In genomic region chr8:84670295-84671006, GRCm38 (mm10) we compare ENCODE assay signal across 11 mouse cellular contexts. TPM values are rescaled to one million over a fixed set of nuclear protein-coding genes. Genes with fewer than 3 reads are reported as not detected.
A peak's percentile ranks its signal among the peaks of the same experiment; 100 is the strongest.
DNase-seq lines count a peak whose midpoint lies in the region; ATAC-seq and TF ChIP-seq lines count a peak whose summit lies in the region.
"Not testable (repeated sequence)": the region's sequence is repeated elsewhere in the genome, so short reads cannot be mapped to it uniquely, and the experiment has no call there.
"Had no signal": no experiment of that assay in that cellular context is flagged by ENCODE, and none has a peak within 500 bp of the region (broad histone marks: within the 10 kb centered on the region; RNA-seq: fewer than 3 reads in every experiment).

No protein-coding gene starts in this region.

- not testable (repeated sequence) for H3K4me2 ChIP-seq in hindbrain, embryonic 13.5 days; intestine, postnatal 0 days (replicated peaks; ENCODE audit: low read depth); kidney, embryonic 16.5 days (replicated peaks; ENCODE audit: low read depth, low read length); liver, embryonic 15.5 days

- WGBS in hindbrain, embryonic 13.5 days: 92% methylated on average over 5 of the region's 5 CpGs
- whole genome bisulfite sequencing in intestine, postnatal 0 days: 41% methylated on average over 5 of the region's 5 CpGs
- 59% methylated on average over 5 of the region's 5 CpGs for WGBS in kidney, embryonic 16.5 days
- 91% methylated on average over 5 of the region's 5 CpGs for WGBS in limb, embryonic 10.5 days
- 62% methylated on average over 5 of the region's 5 CpGs for WGBS in liver, embryonic 15.5 days (ENCODE audit: insufficient replicate concordance)

- H3K9ac ChIP-seq in hindbrain, embryonic 13.5 days; intestine, postnatal 0 days (ENCODE audit: low read depth, low read length); kidney, embryonic 16.5 days (replicated peaks; ENCODE audit: low read length); liver, embryonic 15.5 days: not testable (repeated sequence)

- not testable (repeated sequence) for H3K27me3 ChIP-seq in hindbrain, embryonic 13.5 days; intestine, postnatal 0 days (replicated peaks; ENCODE audit: control insufficient read depth, insufficient read depth, low read length); kidney, embryonic 16.5 days (ENCODE audit: insufficient read depth, low read length); limb, embryonic 10.5 days (ENCODE audit: low read depth, poor library complexity, severe bottlenecking); liver, embryonic 15.5 days

- DNase-seq in limb, embryonic 10.5 days (ENCODE audit: low spot score): peak; percentile 29
- peak; percentile 31 for DNase-seq in yolk sac, embryonic 10.5 days (ENCODE audit: low spot score)

- H3K4me1 ChIP-seq in hindbrain, embryonic 13.5 days (replicated peaks): peaks cover 16% of the 10 kb centered on the region
- H3K4me1 ChIP-seq in intestine, postnatal 0 days (replicated peaks; ENCODE audit: control insufficient read depth, insufficient read depth, low read length): not testable (repeated sequence)
- H3K4me1 ChIP-seq in kidney, embryonic 16.5 days (ENCODE audit: insufficient read depth, low read length): peaks cover 20% of the 10 kb centered on the region; the same call in 1 of the 2 replicates
- H3K4me1 ChIP-seq in limb, embryonic 10.5 days: peaks cover 12% of the 10 kb centered on the region
- peaks cover 40% of the 10 kb centered on the region for H3K4me1 ChIP-seq in liver, embryonic 15.5 days (replicated peaks)

- not testable (repeated sequence) for H3K9me3 ChIP-seq in hindbrain, embryonic 13.5 days; intestine, postnatal 0 days (ENCODE audit: control insufficient read depth); kidney, embryonic 16.5 days (ENCODE audit: low read length); limb, embryonic 10.5 days (replicated peaks); liver, embryonic 15.5 days (replicated peaks)

- peaks cover 63% of the 10 kb centered on the region for H3K36me3 ChIP-seq in hindbrain, embryonic 13.5 days
- H3K36me3 ChIP-seq in intestine, postnatal 0 days (ENCODE audit: control insufficient read depth, insufficient read depth): peaks cover 30% of the 10 kb centered on the region
- H3K36me3 ChIP-seq in kidney, embryonic 16.5 days (ENCODE audit: insufficient read depth, low read length): peaks cover 31% of the 10 kb centered on the region
- H3K36me3 ChIP-seq in limb, embryonic 10.5 days: peaks cover 90% of the 10 kb centered on the region
- peaks cover 41% of the 10 kb centered on the region for H3K36me3 ChIP-seq in liver, embryonic 15.5 days (replicated peaks)

- H3K4me3 ChIP-seq in hindbrain, embryonic 13.5 days; intestine, postnatal 0 days (ENCODE audit: low read depth, low read length); kidney, embryonic 16.5 days (ENCODE audit: low read length); limb, embryonic 10.5 days; liver, embryonic 15.5 days (replicated peaks): not testable (repeated sequence)

- ATAC-seq in hindbrain, embryonic 13.5 days (ENCODE audit: low FRiP score): 0 out of 2 replicates have a peak, but pooled peaks have one; percentile 8
- peak; percentile 87 for ATAC-seq in intestine, postnatal 0 days
- ATAC-seq in kidney, embryonic 16.5 days (ENCODE audit: low FRiP score, low TSS enrichment): peak; percentile 58
- ATAC-seq in liver, embryonic 15.5 days (ENCODE audit: insufficient read depth): peak; percentile 51
- 0 out of 2 replicates have a peak, but pooled peaks have one; percentile 24 for ATAC-seq in megakaryocyte, adult 5-6 weeks (ENCODE audit: poor library complexity, severe bottlenecking)

- TF ChIP-seq CTCF in intestine, postnatal 0 days (IDR thresholded peaks at IDR 0.05; ENCODE audit: low read depth): not testable (repeated sequence)

- H3K27ac ChIP-seq in hindbrain, embryonic 13.5 days; limb, embryonic 10.5 days: not testable (repeated sequence)
- peak overlapping the region; percentile 74 for H3K27ac ChIP-seq in intestine, postnatal 0 days (ENCODE audit: low read depth, low read length)
- H3K27ac ChIP-seq in kidney, embryonic 16.5 days (ENCODE audit: low read length): peak overlapping the region; percentile 66
- H3K27ac ChIP-seq in liver, embryonic 15.5 days (replicated peaks): peak overlapping the region; percentile 0; the same call in 1 of the 2 replicates

RNA-seq across cellular contexts. Expression of gene Ier2, which starts 7.8 kb away (rescaled TPM):
- polyA plus RNA-seq in hindbrain, embryonic 13.5 days (2015; fragmentation: Nextera tagmentation; extraction: Ambion mirVana): 26.1 and 32.2 TPM in 2 replicates
- polyA plus RNA-seq in intestine, postnatal 0 days (2015; fragmentation: Nextera tagmentation; extraction: Ambion mirVana): 77.3 and 79.4 TPM in 2 replicates
- polyA plus RNA-seq in kidney, embryonic 16.5 days (2015; fragmentation: Nextera tagmentation; extraction: Ambion mirVana): 73.5 and 78.0 TPM in 2 replicates
- polyA plus RNA-seq in limb, embryonic 10.5 days (2016; fragmentation: Nextera tagmentation; extraction: Ambion mirVana): 199 and 229 TPM in 2 replicates
- 22.8 and 23.1 TPM in 2 replicates for polyA plus RNA-seq in liver, embryonic 15.5 days (2015; fragmentation: Nextera tagmentation; extraction: Ambion mirVana)
- total RNA-seq in megakaryocyte, adult 5-6 weeks (2015): 86.1 and 87.5 TPM in 2 replicates
- 62.7 and 65.3 TPM in 2 replicates for total RNA-seq in megakaryocyte, adult 5-6 weeks (2017)

RNA-seq across cellular contexts. Expression of gene Trmt1, which starts 15.7 kb away (rescaled TPM):
- 51.9 and 60.3 TPM in 2 replicates for polyA plus RNA-seq in hindbrain, embryonic 13.5 days (2015; fragmentation: Nextera tagmentation; extraction: Ambion mirVana)
- 22.3 and 23.7 TPM in 2 replicates for polyA plus RNA-seq in intestine, postnatal 0 days (2015; fragmentation: Nextera tagmentation; extraction: Ambion mirVana)
- polyA plus RNA-seq in kidney, embryonic 16.5 days (2015; fragmentation: Nextera tagmentation; extraction: Ambion mirVana): 81.5 and 82.9 TPM in 2 replicates
- 71.7 and 79.3 TPM in 2 replicates for polyA plus RNA-seq in limb, embryonic 10.5 days (2016; fragmentation: Nextera tagmentation; extraction: Ambion mirVana)
- polyA plus RNA-seq in liver, embryonic 15.5 days (2015; fragmentation: Nextera tagmentation; extraction: Ambion mirVana): 27.9 and 36.1 TPM in 2 replicates
- total RNA-seq in megakaryocyte, adult 5-6 weeks (2015): 29.5 and 35.9 TPM in 2 replicates
- 37.6 and 40.4 TPM in 2 replicates for total RNA-seq in megakaryocyte, adult 5-6 weeks (2017)

RNA-seq across cellular contexts. Expression of gene Nacc1, which starts 17.2 kb away (rescaled TPM):
- polyA plus RNA-seq in hindbrain, embryonic 13.5 days (2015; fragmentation: Nextera tagmentation; extraction: Ambion mirVana): 13.7 and 14.4 TPM in 2 replicates
- polyA plus RNA-seq in intestine, postnatal 0 days (2015; fragmentation: Nextera tagmentation; extraction: Ambion mirVana): 9.3 and 9.8 TPM in 2 replicates
- 22.5 and 26.7 TPM in 2 replicates for polyA plus RNA-seq in kidney, embryonic 16.5 days (2015; fragmentation: Nextera tagmentation; extraction: Ambion mirVana)
- polyA plus RNA-seq in limb, embryonic 10.5 days (2016; fragmentation: Nextera tagmentation; extraction: Ambion mirVana): 31.7 and 32.0 TPM in 2 replicates
- 6.2 and 7.2 TPM in 2 replicates for polyA plus RNA-seq in liver, embryonic 15.5 days (2015; fragmentation: Nextera tagmentation; extraction: Ambion mirVana)
- 42.8 and 43.0 TPM in 2 replicates for total RNA-seq in megakaryocyte, adult 5-6 weeks (2015)
- 31.8 and 36.8 TPM in 2 replicates for total RNA-seq in megakaryocyte, adult 5-6 weeks (2017)

RNA-seq across cellular contexts. Expression of gene Lyl1, which starts 30.8 kb away (rescaled TPM):
- 3.9 and 4.2 TPM in 2 replicates for polyA plus RNA-seq in hindbrain, embryonic 13.5 days (2015; fragmentation: Nextera tagmentation; extraction: Ambion mirVana)
- 3.5 and 3.9 TPM in 2 replicates for polyA plus RNA-seq in intestine, postnatal 0 days (2015; fragmentation: Nextera tagmentation; extraction: Ambion mirVana)
- 7.9 and 8.1 TPM in 2 replicates for polyA plus RNA-seq in kidney, embryonic 16.5 days (2015; fragmentation: Nextera tagmentation; extraction: Ambion mirVana)
- polyA plus RNA-seq in limb, embryonic 10.5 days (2016; fragmentation: Nextera tagmentation; extraction: Ambion mirVana): 4.6 and 4.7 TPM in 2 replicates
- polyA plus RNA-seq in liver, embryonic 15.5 days (2015; fragmentation: Nextera tagmentation; extraction: Ambion mirVana): 55.3 and 58.3 TPM in 2 replicates
- 69.0 and 69.9 TPM in 2 replicates for total RNA-seq in megakaryocyte, adult 5-6 weeks (2015)
- 60.3 and 62.0 TPM in 2 replicates for total RNA-seq in megakaryocyte, adult 5-6 weeks (2017)

RNA-seq across cellular contexts. Expression of gene G430095P16Rik, which starts 52.4 kb away (rescaled TPM):
- 1.0 and 2.3 TPM in 2 replicates for polyA plus RNA-seq in hindbrain, embryonic 13.5 days (2015; fragmentation: Nextera tagmentation; extraction: Ambion mirVana)
- polyA plus RNA-seq in intestine, postnatal 0 days (2015; fragmentation: Nextera tagmentation; extraction: Ambion mirVana): 1.0 and 1.5 TPM in 2 replicates
- polyA plus RNA-seq in kidney, embryonic 16.5 days (2015; fragmentation: Nextera tagmentation; extraction: Ambion mirVana): 2.3 and 2.8 TPM in 2 replicates
- polyA plus RNA-seq in limb, embryonic 10.5 days (2016; fragmentation: Nextera tagmentation; extraction: Ambion mirVana): 3.7 and 8.1 TPM in 2 replicates
- polyA plus RNA-seq in liver, embryonic 15.5 days (2015; fragmentation: Nextera tagmentation; extraction: Ambion mirVana): 8.1 and 8.7 TPM in 2 replicates
- 40.4 and 45.2 TPM in 2 replicates for total RNA-seq in megakaryocyte, adult 5-6 weeks (2015)
- 20.6 and 25.5 TPM in 2 replicates for total RNA-seq in megakaryocyte, adult 5-6 weeks (2017)
- total RNA-seq: layer of hippocampus, adult 18-20 months; layer of hippocampus, postnatal 14 days; left cerebral cortex, postnatal 4 days; liver, adult 2 months had no signal
- polyA plus RNA-seq: liver, adult 2 months had no signal

Comparison
In these comparisons a context has a peak if more than half of its experiments do, and no peak if none do; other contexts are left out.
1. ATAC-seq: peak in every context shown above with its lines; median percentile 87 in intestine, postnatal 0 days; 58 in kidney, embryonic 16.5 days; 51 in liver, embryonic 15.5 days; 24 in megakaryocyte, adult 5-6 weeks; 8 in hindbrain, embryonic 13.5 days.